Mouse (Mus musculus) bone marrow, adult 2 months (tissue): ENCODE measurements around the gene Olfr523.

Experiments
- CTCF ChIP-seq: fragments of 200-500 bp; IDR thresholded peaks from 2 replicates; pipeline ENCODE4 v1.5.1; 2011; ENCODE audit warnings: low read length, control low read depth; ENCODE audit not compliant: control insufficient read depth, insufficient read depth
- POLR2A ChIP-seq: fragments of 200-500 bp; IDR thresholded peaks from 2 replicates; pipeline ENCODE4 v1.6.1; 2011; ENCODE audit warnings: low read depth, mild to moderate bottlenecking, control low read depth, low read length, borderline replicate concordance; ENCODE audit not compliant: control insufficient read depth

DNA sequence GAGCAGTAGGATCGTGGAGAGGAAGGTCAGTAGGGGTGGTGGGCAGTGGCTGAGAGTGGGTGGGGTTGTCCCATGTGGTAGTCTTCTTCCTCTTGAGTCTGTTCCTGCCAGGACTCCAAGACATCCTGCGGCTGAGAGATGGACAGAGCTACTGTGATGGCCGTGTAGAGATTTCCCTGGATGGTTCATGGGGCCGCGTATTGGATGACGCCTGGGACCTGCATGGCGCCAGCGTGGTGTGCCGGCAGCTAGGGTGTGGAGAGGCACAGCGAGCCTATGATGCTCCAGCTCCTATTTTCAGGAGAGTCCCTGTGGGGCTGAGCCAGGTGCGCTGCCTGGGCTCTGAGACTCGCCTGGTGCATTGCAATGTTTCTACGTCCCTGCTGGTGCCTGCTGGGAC lies 51.2 kb downstream of the Olfr523 start:
- TF ChIP-seq CTCF (no peak), POLR2A (no peak)
